Mouse (Mus musculus): ENCODE data around the gene Acbd4. TPM values are rescaled to one million over a fixed set of nuclear protein-coding genes. Genes with fewer than 3 reads are reported as not detected.

Acbd4 gene
- polyA plus RNA-seq, 1 experiment from 2014 or later: 60.6 TPM

DNA sequence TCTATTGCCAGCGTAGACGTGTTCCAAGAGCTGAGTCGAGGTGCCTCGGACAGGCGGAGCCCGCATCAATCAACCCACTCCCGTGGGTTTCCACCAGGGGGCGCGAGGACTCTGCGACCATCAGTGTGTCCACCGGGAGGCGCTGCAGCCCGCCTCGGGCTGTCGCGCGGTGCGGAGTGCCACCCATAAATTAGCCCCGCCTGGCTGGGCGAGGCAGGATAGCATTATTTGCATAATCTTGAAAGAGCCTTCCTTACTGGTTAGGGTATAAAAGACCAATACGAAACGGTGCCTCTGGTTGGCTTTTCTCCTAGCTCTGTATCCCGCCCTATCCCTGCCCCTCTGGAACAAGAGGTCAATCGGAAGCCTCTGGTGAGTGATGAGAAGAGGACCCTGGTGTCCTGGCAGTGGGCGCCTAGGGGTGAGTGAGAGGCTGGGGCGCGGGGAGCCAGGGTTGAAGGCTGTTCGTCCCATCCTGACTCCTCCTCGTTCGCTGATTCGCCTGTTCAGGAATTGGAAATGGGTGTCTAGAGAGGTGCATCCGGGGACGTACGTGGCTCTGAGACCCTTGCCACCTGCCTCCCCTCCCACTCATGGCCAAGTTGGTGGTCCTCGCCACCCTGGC is 1.4 kb downstream of the Acbd4 start:
- H3K4me1 ChIP-seq (replicated peaks): peaks cover 62% of the 10 kb centered on the region
- H3K9me3 ChIP-seq (replicated peaks): no peaks in the 10 kb centered on the region
- peak overlapping the region; percentile 70 for H3K4me3 ChIP-seq (replicated peaks)
- peak; percentile 88 for ATAC-seq (ENCODE audit: insufficient read depth)
- under 1% methylated on average over 35 of the region's 35 CpGs for WGBS (ENCODE audit: insufficient replicate concordance)
- peak overlapping the region; percentile 98 for H3K27ac ChIP-seq (replicated peaks)
- H3K27me3 ChIP-seq: peaks cover 45% of the 10 kb centered on the region
- H3K9ac ChIP-seq: peak overlapping the region; percentile 74
- peak overlapping the region; percentile 84 for H3K4me2 ChIP-seq
- peaks cover 31% of the 10 kb centered on the region for H3K36me3 ChIP-seq (replicated peaks)

DNA sequence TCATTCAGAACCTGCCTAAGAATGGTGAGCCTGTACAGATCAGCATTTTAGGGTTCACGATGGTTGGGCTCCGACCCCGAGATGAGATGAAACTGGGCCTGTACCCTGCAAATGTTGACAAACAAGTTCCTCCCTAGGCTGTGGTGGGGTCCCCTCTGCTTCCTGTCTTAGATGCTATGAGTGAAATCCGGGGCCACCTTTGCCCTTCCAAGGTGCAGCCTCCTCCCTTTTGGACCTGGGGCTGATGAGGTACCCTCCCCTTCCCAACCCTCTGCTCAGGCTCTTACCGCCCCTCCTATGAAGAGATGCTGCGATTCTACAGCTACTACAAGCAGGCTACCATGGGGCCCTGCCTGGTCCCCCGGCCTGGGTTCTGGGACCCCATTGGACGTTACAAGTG is 2.1 kb downstream of the Acbd4 start:
- Histone ChIP-seq H3K9ac (peak overlapping the region; percentile 74), H3K36me3 (replicated peaks) (peaks cover 39% of the 10 kb centered on the region), H3K4me1 (replicated peaks) (peaks cover 62% of the 10 kb centered on the region), H3K27ac (replicated peaks) (peak overlapping the region; percentile 98), H3K27me3 (peaks cover 39% of the 10 kb centered on the region), H3K4me3 (replicated peaks) (peak overlapping the region; percentile 70), H3K4me2 (peak overlapping the region; percentile 84), H3K9me3 (replicated peaks) (no peaks in the 10 kb centered on the region)
- no peak for ATAC-seq (ENCODE audit: insufficient read depth)
- WGBS (ENCODE audit: insufficient replicate concordance): 47% methylated on average over 8 of the region's 8 CpGs

- peaks cover 62% of the 10 kb centered on the region for H3K4me1 ChIP-seq (replicated peaks)
- H3K36me3 ChIP-seq (replicated peaks): peaks cover 47% of the 10 kb centered on the region
- peak overlapping the region; percentile 98 for H3K27ac ChIP-seq (replicated peaks)
- ATAC-seq (ENCODE audit: insufficient read depth): peak; percentile 50
- H3K9ac ChIP-seq: peak overlapping the region; percentile 74
- H3K27me3 ChIP-seq: peaks cover 31% of the 10 kb centered on the region
- peak overlapping the region; percentile 84 for H3K4me2 ChIP-seq
- WGBS (ENCODE audit: insufficient replicate concordance): 19% methylated on average over 7 of the region's 7 CpGs
- H3K4me3 ChIP-seq (replicated peaks): peak overlapping the region; percentile 70
- no peaks in the 10 kb centered on the region for H3K9me3 ChIP-seq (replicated peaks)
Measured at GRCm38 (mm10) chr11:103104469-103104868, 3.0 kb downstream of the Acbd4 start.

- Histone ChIP-seq H3K27ac (replicated peaks) (peak overlapping the region; percentile 98), H3K9ac (peak overlapping the region; percentile 74), H3K4me2 (peak overlapping the region; percentile 84), H3K4me1 (replicated peaks) (peaks cover 62% of the 10 kb centered on the region), H3K9me3 (replicated peaks) (no peaks in the 10 kb centered on the region), H3K4me3 (replicated peaks) (peak overlapping the region; percentile 70), H3K36me3 (replicated peaks) (peaks cover 50% of the 10 kb centered on the region), H3K27me3 (peaks cover 23% of the 10 kb centered on the region)
- 66% methylated on average over 14 of the region's 14 CpGs for WGBS (ENCODE audit: insufficient replicate concordance)
- no peak for ATAC-seq (ENCODE audit: insufficient read depth)
Measured at GRCm38 (mm10) chr11:103105180-103105725, 3.8 kb downstream of the Acbd4 start.

- Histone ChIP-seq H3K4me3 (replicated peaks) (peak overlapping the region; percentile 70), H3K9ac (peak overlapping the region; percentile 74), H3K4me1 (replicated peaks) (peaks cover 64% of the 10 kb centered on the region), H3K9me3 (replicated peaks) (no peaks in the 10 kb centered on the region), H3K4me2 (peak overlapping the region; percentile 84), H3K27me3 (peaks cover 17% of the 10 kb centered on the region), H3K36me3 (replicated peaks) (peaks cover 52% of the 10 kb centered on the region), H3K27ac (replicated peaks) (peak overlapping the region; percentile 98)
- no peak for ATAC-seq (ENCODE audit: insufficient read depth)
- 81% methylated on average over 6 of the region's 6 CpGs for WGBS (ENCODE audit: insufficient replicate concordance)
Measured at GRCm38 (mm10) chr11:103105810-103106209, 4.3 kb downstream of the Acbd4 start.

- ATAC-seq (ENCODE audit: insufficient read depth): peak; percentile 32
- Histone ChIP-seq H3K27me3 (peaks cover 14% of the 10 kb centered on the region), H3K36me3 (replicated peaks) (peaks cover 56% of the 10 kb centered on the region), H3K27ac (replicated peaks) (peak overlapping the region; percentile 98), H3K4me3 (replicated peaks) (peak overlapping the region; percentile 70), H3K9ac (peak overlapping the region; percentile 42; the same call in 1 of the 2 replicates), H3K4me2 (peak overlapping the region; percentile 84), H3K4me1 (replicated peaks) (peaks cover 64% of the 10 kb centered on the region), H3K9me3 (replicated peaks) (no peaks in the 10 kb centered on the region)
- WGBS (ENCODE audit: insufficient replicate concordance): 38% methylated on average over 4 of the region's 4 CpGs
Measured at GRCm38 (mm10) chr11:103106386-103106785, 4.9 kb downstream of the Acbd4 start.

GRCm38 (mm10) chr11:103111301-103111700 is 9.8 kb downstream of the Acbd4 start:
- H3K9ac ChIP-seq: no peak overlapping the region
- peak overlapping the region; percentile 39; the same call in 1 of the 2 replicates for H3K4me3 ChIP-seq (replicated peaks)
- H3K4me1 ChIP-seq (replicated peaks): peaks cover 55% of the 10 kb centered on the region
- H3K27ac ChIP-seq (replicated peaks): peak overlapping the region; percentile 45; the same call in 1 of the 2 replicates
- no peak for ATAC-seq (ENCODE audit: insufficient read depth)
- H3K4me2 ChIP-seq: peak overlapping the region; percentile 65
- WGBS (ENCODE audit: insufficient replicate concordance): 52% methylated on average over 10 of the region's 10 CpGs
- peaks cover 21% of the 10 kb centered on the region for H3K27me3 ChIP-seq
- peaks cover 40% of the 10 kb centered on the region for H3K36me3 ChIP-seq (replicated peaks)
- H3K9me3 ChIP-seq (replicated peaks): no peaks in the 10 kb centered on the region

DNA sequence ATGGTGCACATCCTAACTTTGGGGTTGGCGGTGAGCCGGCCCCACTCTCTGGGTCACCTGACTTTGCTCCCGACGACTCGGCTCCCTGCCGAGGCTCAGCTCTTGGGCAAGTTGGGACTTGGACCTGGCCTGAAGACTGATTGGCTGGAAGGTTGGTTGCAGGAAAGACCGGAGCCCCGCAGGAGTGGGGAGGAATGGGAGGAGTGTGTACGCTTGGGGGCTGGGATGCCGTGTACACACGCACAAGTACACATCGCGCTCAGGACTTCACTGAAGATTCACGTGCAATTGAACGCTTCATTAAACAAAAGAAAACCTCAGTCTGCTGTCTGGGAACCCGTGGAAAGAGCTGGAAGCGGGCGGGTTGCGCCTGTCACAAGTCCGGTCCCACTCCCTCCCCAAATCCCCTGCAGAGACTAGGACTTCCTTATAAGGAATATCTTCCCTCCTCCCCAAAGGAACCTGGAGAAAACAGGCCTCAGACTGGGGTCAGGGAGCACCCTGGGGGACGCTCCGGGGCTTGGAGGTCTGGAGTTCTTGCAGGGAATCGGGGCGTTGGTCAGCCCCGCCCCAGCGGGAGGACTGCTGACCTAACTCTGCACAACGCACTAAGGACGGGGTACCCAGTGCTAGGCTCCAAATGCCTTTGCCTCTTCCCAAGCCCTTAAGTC is 10.5 kb downstream of the Acbd4 start:
- H3K27ac ChIP-seq (replicated peaks): peak overlapping the region; percentile 45; the same call in 1 of the 2 replicates
- 13% methylated on average over 28 of the region's 28 CpGs for WGBS (ENCODE audit: insufficient replicate concordance)
- ATAC-seq (ENCODE audit: insufficient read depth): no peak
- H3K4me2 ChIP-seq: peak overlapping the region; percentile 65
- peaks cover 21% of the 10 kb centered on the region for H3K27me3 ChIP-seq
- peaks cover 55% of the 10 kb centered on the region for H3K4me1 ChIP-seq (replicated peaks)
- H3K4me3 ChIP-seq (replicated peaks): peak overlapping the region; percentile 39
- H3K9me3 ChIP-seq (replicated peaks): no peaks in the 10 kb centered on the region
- peaks cover 34% of the 10 kb centered on the region for H3K36me3 ChIP-seq (replicated peaks)
- peak overlapping the region; percentile 20; the same call in 1 of the 2 replicates for H3K9ac ChIP-seq

DNA sequence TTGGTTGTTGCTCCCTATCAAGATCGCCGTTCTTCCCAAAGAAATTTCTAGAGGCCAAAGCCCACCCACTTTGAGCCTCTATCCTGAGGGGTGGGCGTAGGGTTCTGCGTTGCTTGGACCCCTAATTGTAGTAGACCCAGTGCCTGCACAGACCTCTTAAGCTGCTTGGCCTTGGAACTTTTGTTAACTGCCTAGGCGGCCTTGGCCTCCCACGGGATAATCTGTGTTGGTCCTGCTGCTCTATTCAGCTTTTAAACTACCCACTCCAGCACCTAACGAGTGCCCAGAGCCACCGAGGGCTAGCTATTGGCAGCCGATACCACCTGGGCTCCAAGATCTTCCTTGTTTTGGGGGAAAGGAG is 11.1 kb downstream of the Acbd4 start:
- no peaks in the 10 kb centered on the region for H3K9me3 ChIP-seq (replicated peaks)
- peak overlapping the region; percentile 65 for H3K4me2 ChIP-seq
- peaks cover 29% of the 10 kb centered on the region for H3K36me3 ChIP-seq (replicated peaks)
- H3K27ac ChIP-seq (replicated peaks): 0 out of 2 replicates have a peak overlapping the region, but pooled peaks have one; percentile 25
- WGBS (ENCODE audit: insufficient replicate concordance): 48% methylated on average over 9 of the region's 9 CpGs
- ATAC-seq (ENCODE audit: insufficient read depth): no peak
- peaks cover 55% of the 10 kb centered on the region for H3K4me1 ChIP-seq (replicated peaks)
- H3K9ac ChIP-seq: 0 out of 2 replicates have a peak overlapping the region, but pooled peaks have one; percentile 20
- peak overlapping the region; percentile 39 for H3K4me3 ChIP-seq (replicated peaks)
- peaks cover 21% of the 10 kb centered on the region for H3K27me3 ChIP-seq

DNA sequence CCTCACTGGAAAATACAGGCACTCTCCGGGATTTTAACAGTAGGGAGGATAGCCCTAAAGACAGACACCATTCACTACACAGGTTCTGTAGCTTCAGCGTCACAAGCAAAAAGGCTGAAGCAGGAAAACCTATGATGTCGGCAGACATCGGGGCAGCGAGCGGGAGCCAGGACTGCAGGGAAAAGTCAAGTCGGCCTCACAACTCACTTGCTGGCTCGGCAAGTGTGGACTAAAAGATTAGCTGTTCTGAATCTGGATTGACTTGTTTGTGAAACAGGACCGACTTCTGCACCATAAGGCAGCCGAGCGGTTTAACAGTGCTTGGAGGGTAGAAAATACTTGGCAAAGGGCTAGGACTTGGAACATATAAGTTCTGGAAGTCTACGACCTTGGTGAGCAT is 11.5 kb downstream of the Acbd4 start:
- H3K27ac ChIP-seq (replicated peaks): no peak overlapping the region
- 71% methylated on average over 12 of the region's 12 CpGs for WGBS (ENCODE audit: insufficient replicate concordance)
- ATAC-seq (ENCODE audit: insufficient read depth): no peak
- H3K9ac ChIP-seq: no peak overlapping the region
- peaks cover 24% of the 10 kb centered on the region for H3K36me3 ChIP-seq (replicated peaks)
- no peak overlapping the region for H3K4me3 ChIP-seq (replicated peaks)
- H3K4me2 ChIP-seq: 0 out of 2 replicates have a peak overlapping the region, but pooled peaks have one; percentile 65
- no peaks in the 10 kb centered on the region for H3K9me3 ChIP-seq (replicated peaks)
- peaks cover 60% of the 10 kb centered on the region for H3K4me1 ChIP-seq (replicated peaks)
- peaks cover 21% of the 10 kb centered on the region for H3K27me3 ChIP-seq

GRCm38 (mm10) chr11:103113771-103114170 is 12.3 kb downstream of the Acbd4 start:
- Histone ChIP-seq H3K27me3 (peaks cover 21% of the 10 kb centered on the region), H3K4me2 (0 out of 2 replicates have a peak overlapping the region, but pooled peaks have one; percentile 13), H3K27ac (replicated peaks) (peak overlapping the region; percentile 34; the same call in 1 of the 2 replicates), H3K9ac (no peak overlapping the region), H3K4me1 (replicated peaks) (peaks cover 66% of the 10 kb centered on the region), H3K4me3 (replicated peaks) (no peak overlapping the region), H3K36me3 (replicated peaks) (peaks cover 16% of the 10 kb centered on the region), H3K9me3 (replicated peaks) (no peaks in the 10 kb centered on the region)
- WGBS (ENCODE audit: insufficient replicate concordance): 68% methylated on average over 4 of the region's 4 CpGs
- ATAC-seq (ENCODE audit: insufficient read depth): no peak
